Mouse (Mus musculus) frontal cortex, postnatal 10 days (tissue): ENCODE results near the gene Tm4sf1.

ENCODE experiments used
- DNase-seq, 2 experiments: peaks; one replicate each; pipeline ENCODE4 v3.0.0; 2022; ENCODE audit warnings: low spot score in 2 of 2, mixed read lengths in 1 of 2

Gene Tm4sf1

DNA sequence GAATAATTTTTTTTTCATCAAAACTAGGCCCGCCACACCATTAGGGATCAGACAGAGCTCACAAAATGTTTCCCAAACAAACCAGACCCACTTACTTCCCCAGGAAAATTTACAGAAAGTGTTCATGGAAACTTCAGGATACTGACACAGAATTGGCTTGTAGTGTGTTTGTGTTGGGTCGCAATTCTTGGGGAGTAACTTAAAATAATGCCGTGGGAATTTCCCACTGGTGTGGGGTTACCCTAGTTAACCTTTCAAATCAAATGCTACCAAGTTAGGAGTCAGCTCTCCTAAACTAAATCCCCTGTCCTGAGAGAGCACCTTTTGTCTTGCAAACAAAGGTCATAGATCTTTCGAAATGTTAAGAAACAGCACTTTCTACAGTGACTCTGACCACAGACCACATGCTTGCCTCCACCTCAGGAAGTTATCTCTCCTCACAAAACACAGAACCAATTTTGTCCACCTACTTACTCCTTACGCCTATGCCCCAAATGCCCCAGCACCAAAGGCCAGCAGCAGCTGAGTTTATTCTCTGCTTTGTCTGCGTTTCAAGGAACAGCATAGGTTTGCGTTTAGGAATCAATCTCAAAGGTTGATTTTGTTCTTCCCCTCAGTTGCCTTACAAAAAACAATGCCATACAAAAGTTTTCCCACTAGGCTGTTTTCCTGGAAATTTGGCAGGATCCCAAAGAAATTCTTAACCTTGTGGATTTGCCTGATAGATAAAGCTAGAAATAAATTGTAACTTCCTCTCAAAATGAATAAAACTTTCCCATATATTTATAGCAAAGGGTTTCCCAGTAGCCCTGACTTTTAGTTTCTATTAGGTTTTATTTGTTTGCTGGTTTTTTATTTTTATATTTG is 13.7 kb downstream of the Tm4sf1 start:
- DNase-seq, result no peak

- no peak for DNase-seq
These were observed 14.3 kb downstream of the Tm4sf1 start for GRCm38 (mm10) chr3:57287438-57287837.

- DNase-seq, result no peak
These were observed 23.6 kb downstream of the Tm4sf1 start for GRCm38 (mm10) chr3:57278225-57278624.

GRCm38 (mm10) chr3:57277453-57277852 is 24.3 kb downstream of the Tm4sf1 start:
- DNase-seq, result no peak

GRCm38 (mm10) chr3:57276821-57277220 is 25.0 kb downstream of the Tm4sf1 start:
- no peak for DNase-seq

GRCm38 (mm10) chr3:57268994-57269393 is 32.8 kb downstream of the Tm4sf1 start:
- no peak for DNase-seq

- peak in 1 of 2 experiments; percentile 34 for DNase-seq
These were observed 34.1 kb downstream of the Tm4sf1 start for GRCm38 (mm10) chr3:57267559-57268173.

DNA sequence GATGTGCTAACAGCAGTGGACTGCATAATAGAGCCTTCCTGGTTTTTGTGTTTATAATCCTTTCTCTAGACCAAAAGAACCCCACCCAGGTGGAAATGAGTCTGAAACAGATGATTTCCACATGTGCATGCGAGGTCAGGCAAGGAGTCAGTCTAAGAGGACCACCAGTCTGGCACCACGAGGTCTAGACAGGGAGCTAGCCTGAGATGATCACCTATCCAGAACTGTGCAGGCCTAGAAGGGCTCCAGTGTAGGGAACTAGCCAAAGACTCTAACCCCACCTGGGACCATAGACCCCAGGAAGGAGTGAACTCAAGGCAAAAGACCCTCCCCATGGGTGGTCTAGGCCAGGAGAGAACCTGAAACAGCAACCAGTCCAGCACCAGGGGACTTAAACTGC is 48.7 kb downstream of the Tm4sf1 start:
- no peak for DNase-seq

GRCm38 (mm10) chr3:57252551-57252950 is 49.2 kb downstream of the Tm4sf1 start:
- no peak for DNase-seq

DNA sequence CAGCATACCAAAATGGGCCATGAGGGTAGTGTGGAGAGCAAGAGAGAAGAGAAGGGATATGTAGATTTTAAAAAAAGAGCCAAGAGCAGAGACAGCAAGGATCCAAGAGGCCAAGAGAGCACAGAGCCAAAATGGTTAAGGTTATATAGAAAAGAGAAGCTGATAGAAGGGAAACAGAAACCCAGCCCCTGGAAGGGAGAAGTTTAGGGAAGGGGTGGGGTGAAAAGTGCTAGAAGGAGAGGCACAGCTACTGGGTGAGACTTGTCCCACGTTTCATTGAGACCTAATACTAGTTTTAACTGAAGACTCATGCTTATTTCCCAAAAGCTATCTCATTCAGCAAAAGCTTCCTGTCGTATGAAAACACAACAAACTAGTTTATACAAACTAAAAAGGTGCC is 56.5 kb downstream of the Tm4sf1 start:
- DNase-seq, result no peak
